Mouse (Mus musculus) stomach, embryonic 16.5 days (tissue): ENCODE data around the gene Rplp0. TPM values are rescaled to one million over a fixed set of nuclear protein-coding genes. Genes with fewer than 3 reads are reported as not detected.

Experiments
- ATAC-seq: fragments of 200-750 bp; cut with Nextera tagmentation; 2 replicates; pipeline ENCODE4 v1.8.0; 2017; ENCODE audit warnings: moderate number of reproducible peaks, moderate TSS enrichment; ENCODE audit not compliant: insufficient read depth, low FRiP score
- H3K27ac ChIP-seq: fragments of 300-500 bp; sonication (generic); 2 replicates; pipeline ENCODE4 v1.5.1; 2014; ENCODE audit warnings: low read length
- H3K27me3 ChIP-seq: fragments of 300-500 bp; sonication (generic); 2 replicates; pipeline ENCODE4 v1.6.1; 2014; ENCODE audit warnings: low read length, control low read depth, mixed read lengths; ENCODE audit not compliant: control insufficient read depth, insufficient read depth
- H3K36me3 ChIP-seq: fragments of 300-500 bp; sonication (generic); 2 replicates; pipeline ENCODE4 v1.6.1; 2014; ENCODE audit warnings: low read length; ENCODE audit not compliant: control insufficient read depth, insufficient read depth
- H3K4me1 ChIP-seq: fragments of 300-500 bp; sonication (generic); 2 replicates; pipeline ENCODE4 v1.6.1; 2014; ENCODE audit warnings: low read length, control low read depth, mixed read lengths; ENCODE audit not compliant: control insufficient read depth, insufficient read depth
- H3K4me2 ChIP-seq: fragments of 300-500 bp; sonication (generic); 2 replicates; pipeline ENCODE4 v1.6.1; 2014; ENCODE audit warnings: low read depth, low read length, mixed read lengths
- H3K4me3 ChIP-seq: fragments of 300-500 bp; sonication (generic); replicated peaks from 2 replicates; pipeline ENCODE4 v1.5.1; 2014; ENCODE audit warnings: mild to moderate bottlenecking, low read length
- H3K9ac ChIP-seq: fragments of 300-500 bp; sonication (generic); 2 replicates; pipeline ENCODE4 v1.6.1; 2014; ENCODE audit warnings: low read length
- H3K9me3 ChIP-seq: fragments of 300-500 bp; sonication (generic); replicated peaks from 2 replicates; pipeline ENCODE4 v1.6.1; 2016; ENCODE audit warnings: low read length, control low read depth; ENCODE audit not compliant: control insufficient read depth
- WGBS: fragments of 180-500 bp; shearing (Covaris S2); extraction: QIAGEN DNeasy Blood & Tissue Kit; methylation state at CpG from one replicate; pipeline ENCODE4 v1.1.7; 2014; 5-methylcytosine and 5-hydroxymethylcytosine counted together
- polyA plus RNA-seq: library from polyadenylated mRNA; unstranded; fragments of >200 nt; fragmentation: Nextera tagmentation; extraction: Ambion mirVana; gene quantifications from 2 replicates; pipeline ENCODE4 v1.2.1, GENCODE M21; 2015

The Rplp0 gene
- polyA plus RNA-seq, 1 experiment from 2014 or later, result 1,538 TPM

DNA sequence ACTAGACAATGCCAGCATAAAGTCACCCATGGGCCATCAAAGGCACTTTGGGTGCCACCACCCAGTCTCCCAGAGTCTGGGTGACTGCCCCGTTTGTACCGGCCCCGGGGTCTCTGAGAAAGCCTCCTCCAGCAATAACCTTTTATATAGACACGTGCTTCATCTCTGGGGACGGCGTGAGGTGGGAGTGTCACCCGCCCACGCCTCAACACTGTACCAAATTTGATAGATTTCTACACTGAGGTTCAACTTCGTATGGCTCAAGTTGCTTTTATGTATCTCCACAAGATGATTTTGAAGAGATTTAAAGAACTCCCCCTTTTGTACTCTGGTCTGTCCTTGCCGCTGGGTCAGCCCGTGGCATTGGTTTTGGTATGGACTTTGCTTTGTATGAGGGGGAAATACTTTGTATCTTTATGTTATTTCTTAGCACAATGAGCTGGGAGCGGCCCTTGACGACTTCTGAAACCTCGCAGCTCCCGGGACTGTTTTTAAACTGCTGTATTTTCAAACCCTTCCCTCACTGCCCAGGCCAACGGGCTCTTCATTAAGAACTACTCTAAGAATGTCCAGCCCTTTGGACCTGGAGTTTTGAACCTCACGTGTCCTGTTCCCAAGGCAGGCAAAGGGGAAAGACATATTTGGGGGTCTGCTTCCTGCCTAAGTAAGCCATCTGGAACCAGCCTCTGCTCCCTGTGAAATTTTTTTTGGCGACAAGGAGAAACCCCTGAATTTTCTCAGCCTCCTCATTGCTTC lies 4.6 kb upstream of the Rplp0 start:
- Histone ChIP-seq H3K4me3 (no peak overlapping the region), H3K4me1 (peaks cover 6% of the 10 kb centered on the region; the same call in 1 of the 2 replicates), H3K9ac (no peak overlapping the region), H3K9me3 (no peaks in the 10 kb centered on the region), H3K27ac (no peak overlapping the region), H3K4me2 (no peak overlapping the region), H3K27me3 (no peaks in the 10 kb centered on the region), H3K36me3 (peaks cover 18% of the 10 kb centered on the region; the same call in 1 of the 2 replicates)
- ATAC-seq, result no peak
- WGBS, result 81% methylated on average over 18 of the region's 18 CpGs

DNA sequence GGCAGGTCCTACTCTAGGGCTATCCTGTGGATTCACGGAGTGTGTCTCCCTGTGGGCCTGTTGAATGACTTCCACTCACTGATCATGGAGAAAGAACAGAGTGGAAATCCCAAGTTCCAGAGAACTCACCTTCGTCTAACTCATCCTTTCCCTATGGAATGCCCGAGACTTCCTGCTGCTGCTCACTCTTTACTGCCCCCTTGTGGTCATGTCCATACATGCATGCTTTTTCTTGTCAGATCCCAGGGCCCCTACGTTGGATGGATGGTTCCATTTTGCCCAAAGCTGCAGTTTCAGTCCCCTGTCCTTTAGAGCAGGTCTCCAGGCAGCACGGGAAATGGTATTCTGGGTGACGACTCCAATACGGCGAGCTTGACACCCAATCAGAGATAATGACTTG lies 3.0 kb upstream of the Rplp0 start:
- no peak for ATAC-seq
- H3K4me1 ChIP-seq, result peaks cover 17% of the 10 kb centered on the region
- H3K4me3 ChIP-seq, result no peak overlapping the region
- H3K9ac ChIP-seq, result 0 out of 2 replicates have a peak overlapping the region, but pooled peaks have one; percentile 23
- H3K27me3 ChIP-seq, result no peaks in the 10 kb centered on the region
- 0 out of 2 replicates have a peak overlapping the region, but pooled peaks have one; percentile 13 for H3K27ac ChIP-seq
- H3K4me2 ChIP-seq, result no peak overlapping the region
- WGBS, result 9% methylated on average over 8 of the region's 8 CpGs
- H3K36me3 ChIP-seq, result peaks cover 18% of the 10 kb centered on the region
- no peaks in the 10 kb centered on the region for H3K9me3 ChIP-seq

DNA sequence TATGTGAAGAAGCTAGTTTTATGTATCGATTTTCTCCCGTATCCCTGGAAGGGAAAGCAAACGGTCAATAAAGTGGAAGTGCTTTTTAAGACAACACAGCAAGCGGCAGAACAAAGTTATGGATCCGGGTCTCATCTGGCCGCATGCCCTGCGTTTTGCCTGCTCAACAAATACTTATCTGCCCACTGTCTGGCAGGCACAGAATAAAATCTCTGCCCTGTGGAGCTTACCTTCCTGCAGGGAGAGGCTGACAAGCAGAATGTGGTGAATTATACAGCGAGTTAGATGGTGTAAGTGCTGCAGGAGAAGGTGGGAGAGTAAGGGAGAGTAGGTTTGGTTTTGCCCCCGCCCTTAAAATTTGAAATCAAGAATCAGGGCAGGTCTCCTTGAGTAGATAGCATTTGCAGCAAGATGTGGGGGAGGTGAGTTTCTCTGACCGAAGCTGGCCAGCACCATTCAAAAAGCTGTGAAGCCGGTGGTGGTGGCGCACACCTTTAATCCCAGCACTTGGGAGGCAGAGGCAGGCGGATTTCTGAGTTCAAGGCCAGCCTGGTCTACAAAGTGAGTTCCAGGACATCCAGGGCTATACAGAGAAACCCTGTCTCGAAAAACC lies 979 bp upstream of the Rplp0 start:
- Histone ChIP-seq H3K4me2 (no peak overlapping the region), H3K4me1 (peaks cover 20% of the 10 kb centered on the region), H3K36me3 (peaks cover 25% of the 10 kb centered on the region), H3K27me3 (no peaks in the 10 kb centered on the region), H3K4me3 (no peak overlapping the region), H3K9me3 (no peaks in the 10 kb centered on the region), H3K27ac (no peak overlapping the region), H3K9ac (no peak overlapping the region)
- ATAC-seq, result no peak
- WGBS, result 86% methylated on average over 14 of the region's 14 CpGs

DNA sequence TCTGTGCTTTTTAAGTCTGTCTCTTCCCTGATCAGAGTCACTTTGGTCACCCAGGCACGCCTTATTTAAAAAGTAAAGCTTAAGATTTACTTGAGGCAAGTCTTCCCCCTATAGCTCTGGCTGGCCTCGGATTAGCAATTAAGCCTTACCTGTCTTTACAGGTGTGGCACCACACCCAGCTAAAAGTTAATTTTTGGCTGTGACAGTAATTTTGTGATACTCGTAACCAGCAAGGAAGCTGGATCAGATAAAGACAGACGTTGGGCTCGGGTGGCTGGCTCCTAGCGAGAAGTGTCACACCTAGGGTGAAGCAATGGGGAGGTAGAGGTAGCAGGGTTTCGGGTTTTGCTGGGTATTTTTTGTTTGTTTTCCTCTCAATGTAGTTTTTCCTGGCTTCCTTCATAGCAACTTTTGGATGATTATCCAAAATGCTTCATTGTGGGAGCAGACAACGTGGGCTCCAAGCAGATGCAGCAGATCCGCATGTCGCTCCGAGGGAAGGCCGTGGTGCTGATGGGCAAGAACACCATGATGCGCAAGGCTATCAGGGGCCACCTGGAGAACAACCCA lies 1.2 kb downstream of the Rplp0 start:
- Histone ChIP-seq H3K4me3 (peak overlapping the region; percentile 80), H3K27me3 (no peaks in the 10 kb centered on the region), H3K4me1 (peaks cover 28% of the 10 kb centered on the region), H3K9me3 (no peaks in the 10 kb centered on the region), H3K27ac (peak overlapping the region; percentile 56; the same call in 1 of the 2 replicates), H3K36me3 (peaks cover 15% of the 10 kb centered on the region), H3K9ac (peak overlapping the region; percentile 99), H3K4me2 (peak overlapping the region; percentile 89)
- WGBS, result 25% methylated on average over 13 of the region's 13 CpGs
- no peak for ATAC-seq

DNA sequence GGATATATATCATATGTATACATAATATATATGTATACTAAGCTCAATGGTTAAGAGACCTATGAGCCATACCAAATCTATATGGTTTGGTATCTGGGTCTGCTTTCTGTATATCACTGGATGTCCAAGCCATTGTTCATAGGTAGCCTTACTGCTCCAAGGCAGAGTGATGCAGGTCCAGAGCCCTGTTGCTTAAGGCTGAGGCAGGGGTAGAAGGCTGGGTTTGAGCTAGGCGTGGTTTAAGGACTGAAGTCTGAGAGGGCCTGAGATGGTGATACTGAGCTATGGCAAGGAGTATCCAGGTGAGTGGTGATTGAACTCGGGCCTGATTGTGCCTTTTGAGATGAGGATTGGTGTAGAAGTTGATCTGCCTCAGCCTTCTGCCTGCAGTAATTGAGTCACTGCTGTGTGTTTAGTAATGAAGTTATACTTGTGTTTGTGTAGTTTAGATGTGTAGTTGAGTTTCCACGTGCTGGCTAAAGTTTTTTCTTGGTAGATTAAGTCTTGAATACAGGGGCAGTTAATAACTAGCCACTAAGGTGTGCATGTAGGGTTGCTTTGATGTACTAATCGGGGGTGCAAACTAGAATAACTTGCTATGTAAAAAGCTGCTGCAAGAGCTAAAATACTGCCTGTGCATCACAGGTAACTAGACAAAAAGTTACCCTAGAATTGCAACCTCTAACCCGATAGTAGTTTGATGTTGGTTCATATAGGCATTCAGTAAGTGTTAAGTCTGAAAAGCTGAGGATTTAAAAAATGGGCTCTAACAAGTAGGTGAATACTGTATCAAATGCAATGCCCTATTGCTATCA lies 4.7 kb downstream of the Rplp0 start:
- peak overlapping the region; percentile 84 for H3K4me2 ChIP-seq

DNA sequence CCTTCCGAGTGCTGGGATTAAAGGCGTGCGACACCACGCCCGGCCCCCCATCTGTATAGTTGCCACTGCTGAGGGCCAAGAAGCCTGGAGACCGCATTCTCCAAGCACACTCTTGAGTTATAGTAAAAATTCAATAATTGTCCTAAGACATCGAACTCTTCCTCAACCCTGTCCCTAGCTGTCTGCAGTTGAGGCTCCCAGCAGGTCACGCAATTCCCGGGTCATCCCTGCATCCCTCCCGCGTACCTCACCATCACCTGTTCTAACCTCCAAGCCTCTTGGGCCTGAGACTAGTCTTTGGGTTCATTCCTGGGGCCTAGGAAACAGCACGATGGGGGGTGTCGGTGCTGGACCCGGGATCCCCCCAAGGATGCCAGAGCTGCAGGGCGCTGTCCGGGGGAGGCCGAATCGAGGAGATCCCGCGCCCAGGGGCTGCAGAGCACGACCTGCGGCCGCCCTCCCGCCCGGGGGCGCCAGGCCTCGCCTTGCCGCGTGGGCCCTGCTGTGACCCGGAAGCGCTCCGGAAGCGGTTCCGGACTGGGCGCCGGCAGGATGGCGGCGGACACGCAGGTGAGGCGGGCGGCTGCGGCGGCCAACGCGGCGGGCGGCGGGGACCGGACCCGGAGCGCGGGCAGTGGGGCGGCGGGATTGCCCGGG lies 5.6 kb downstream of the Rplp0 start, which contains the start of gene Gcn1l1:
Gene Gcn1l1 (plus strand): TSS at position 518 of the 657 bp plus-strand sequence.
- Histone ChIP-seq H3K9me3 (no peaks in the 10 kb centered on the region), H3K4me3 (peak within 1 kb of the TSS; percentile 72), H3K4me2 (peak within 1 kb of the TSS; percentile 84), H3K27me3 (no peaks in the 10 kb centered on the region), H3K4me1 (peaks cover 30% of the 10 kb centered on the region), H3K27ac (peak within 1 kb of the TSS; percentile 46), H3K9ac (peak within 1 kb of the TSS; percentile 94), H3K36me3 (peaks cover 15% of the 10 kb centered on the region)
- ATAC-seq, result peak; percentile 85
- 3% methylated on average over 39 of the region's 55 CpGs for WGBS

More for the DNA sequence above, 4.7 kb downstream of the Rplp0 start:
- Histone ChIP-seq H3K9ac (no peak overlapping the region), H3K36me3 (peaks cover 15% of the 10 kb centered on the region), H3K4me1 (peaks cover 30% of the 10 kb centered on the region), H3K27me3 (no peaks in the 10 kb centered on the region), H3K9me3 (no peaks in the 10 kb centered on the region), H3K27ac (no peak overlapping the region), H3K4me3 (peak overlapping the region; percentile 72; the same call in 1 of the 2 replicates)
- WGBS, result 40% methylated on average over 5 of the region's 5 CpGs
- no peak for ATAC-seq

DNA sequence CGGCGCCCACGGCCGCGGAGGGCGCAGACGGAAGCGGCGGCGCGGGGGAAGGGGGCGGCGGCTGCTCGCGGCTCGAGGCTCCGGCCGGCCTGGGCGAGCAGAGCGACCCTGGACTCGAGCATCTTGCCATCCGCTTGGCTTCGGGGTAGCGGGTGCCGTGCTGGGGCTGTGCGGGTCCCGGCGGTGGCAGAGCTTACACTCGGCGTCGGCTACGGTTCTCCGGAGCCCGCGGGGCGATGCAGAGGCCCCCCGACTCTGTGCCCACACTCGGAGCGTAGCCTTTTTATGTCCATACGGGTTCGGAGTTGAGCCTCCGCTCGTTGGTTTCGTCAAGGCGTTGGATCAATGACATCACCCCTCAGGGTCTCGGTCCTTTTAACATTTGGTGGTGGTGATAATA lies 6.1 kb downstream of the Rplp0 start:
- Histone ChIP-seq H3K9ac (peak overlapping the region; percentile 94), H3K4me1 (peaks cover 27% of the 10 kb centered on the region), H3K4me2 (peak overlapping the region; percentile 84), H3K36me3 (peaks cover 15% of the 10 kb centered on the region), H3K4me3 (peak overlapping the region; percentile 72), H3K27ac (no peak overlapping the region), H3K27me3 (no peaks in the 10 kb centered on the region), H3K9me3 (no peaks in the 10 kb centered on the region)
- WGBS, result 2% methylated on average over 46 of the region's 46 CpGs
- peak; percentile 57; the same call in 1 of the 2 replicates for ATAC-seq

DNA sequence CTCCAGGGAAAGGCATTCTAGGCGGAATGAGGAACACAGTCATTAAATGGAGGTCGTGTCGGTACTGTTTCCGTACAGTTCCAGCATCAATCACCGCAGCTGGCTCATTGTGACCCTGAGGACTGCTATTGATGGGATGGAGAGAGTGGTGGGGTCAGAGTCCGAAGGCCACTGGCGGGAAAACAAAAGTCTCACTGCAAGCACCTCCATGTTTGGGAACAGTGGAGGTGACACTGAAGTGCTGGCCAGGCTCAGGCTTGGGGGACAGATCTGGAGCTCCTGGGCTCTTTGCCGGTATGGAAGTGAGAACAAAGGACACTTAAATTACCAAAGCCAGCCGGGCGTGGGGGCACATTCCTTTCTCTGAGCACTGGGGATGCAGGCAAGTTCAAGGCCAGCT lies 9.4 kb downstream of the Rplp0 start:
- Histone ChIP-seq H3K9me3 (no peaks in the 10 kb centered on the region), H3K4me2 (no peak overlapping the region), H3K27me3 (no peaks in the 10 kb centered on the region), H3K27ac (peak overlapping the region; percentile 23; the same call in 1 of the 2 replicates), H3K4me3 (no peak overlapping the region), H3K36me3 (0 out of 2 replicates have a peak, but pooled peaks cover 7% of the 10 kb centered on the region), H3K9ac (no peak overlapping the region), H3K4me1 (peaks cover 17% of the 10 kb centered on the region)
- no peak for ATAC-seq
- 46% methylated on average over 10 of the region's 10 CpGs for WGBS
